Mouse (Mus musculus) regulatory T cell (primary cell): ENCODE data around the gene Acvr2a.
"Not testable (repeated sequence)": the region's sequence is repeated elsewhere in the genome, so short reads cannot be mapped to it uniquely, and the experiment has no call there.

Experiments used
- in situ Hi-C: fragments of 300-600 bp; cut with MboI, MseI; formaldehyde crosslinking; loops from one replicate; pipeline ENCODE4 v1.15.1; 2025; ENCODE audit warnings: high pct_unique_total_duplicates

Acvr2a gene

GRCm38 (mm10) chr2:48813371-48814222, at the start of gene Acvr2a:
TSS of gene Acvr2a (plus strand) at chr2:48814109.
- in situ Hi-C loops = no loop called here

- in situ Hi-C loops = no loop called here
Measured at GRCm38 (mm10) chr2:48766513-48766912, 47.4 kb upstream of the Acvr2a start.

GRCm38 (mm10) chr2:48767778-48768177, 46.1 kb upstream of the Acvr2a start:
- in situ Hi-C loops = no loop called here

GRCm38 (mm10) chr2:48768219-48768618, 45.7 kb upstream of the Acvr2a start:
- in situ Hi-C loops = no loop called here

GRCm38 (mm10) chr2:48770100-48770499, 43.8 kb upstream of the Acvr2a start:
- in situ Hi-C loops = no loop called here

- in situ Hi-C loops = no loop called here
Measured at GRCm38 (mm10) chr2:48770634-48771033, 43.3 kb upstream of the Acvr2a start.

GRCm38 (mm10) chr2:48775281-48775680, 38.6 kb upstream of the Acvr2a start:
- in situ Hi-C loops = no loop called here

- in situ Hi-C loops = no loop called here
Measured at GRCm38 (mm10) chr2:48788901-48789300, 25.0 kb upstream of the Acvr2a start.

- in situ Hi-C loops = no loop called here
Measured at GRCm38 (mm10) chr2:48814223-48815038, 522 bp downstream of the Acvr2a start.

GRCm38 (mm10) chr2:48815039-48815590, 1.2 kb downstream of the Acvr2a start:
- in situ Hi-C loops = no loop called here

- in situ Hi-C loops = no loop called here
Measured at GRCm38 (mm10) chr2:48816141-48817028, 2.5 kb downstream of the Acvr2a start.

GRCm38 (mm10) chr2:48825878-48826277, 12.0 kb downstream of the Acvr2a start:
- in situ Hi-C loops = no loop called here

GRCm38 (mm10) chr2:48826380-48826779, 12.5 kb downstream of the Acvr2a start:
- in situ Hi-C loops = no loop called here

- in situ Hi-C loops = no loop called here
Measured at GRCm38 (mm10) chr2:48830492-48830891, 16.6 kb downstream of the Acvr2a start.

GRCm38 (mm10) chr2:48832305-48832704, 18.4 kb downstream of the Acvr2a start:
- in situ Hi-C loops = no loop called here

GRCm38 (mm10) chr2:48833884-48834450, 20.1 kb downstream of the Acvr2a start:
- in situ Hi-C loops = no loop called here

GRCm38 (mm10) chr2:48841611-48842470, 27.9 kb downstream of the Acvr2a start:
- in situ Hi-C loops = no loop called here

- in situ Hi-C loops = no loop called here
Measured at GRCm38 (mm10) chr2:48846689-48847398, 32.9 kb downstream of the Acvr2a start.

GRCm38 (mm10) chr2:48865596-48865995, 51.7 kb downstream of the Acvr2a start:
- in situ Hi-C loops = not testable (repeated sequence)
